Mouse (Mus musculus): ENCODE measurements around the gene Eif3d.

GRCm38 (mm10) chr15:77983391-77983790, 12.8 kb upstream of the Eif3d start:
- TF ChIP-seq CTCF (IDR thresholded peaks at IDR 0.05; ENCODE audit: borderline replicate concordance, insufficient read depth, low read length), result no peak
- no peak for TF ChIP-seq POLR2A (IDR thresholded peaks at IDR 0.05; ENCODE audit: low read depth, low read length)

Data from embryonic fibroblast, embryonic 13.5 days (primary cell).